Mouse (Mus musculus): ENCODE data around the gene Fam198b. TPM values are rescaled to one million over a fixed set of nuclear protein-coding genes. Genes with fewer than 3 reads are reported as not detected.

Gene Fam198b
- polyA plus RNA-seq (2014; fragmentation: Nextera tagmentation; extraction: Ambion mirVana), result 6.0 and 9.3 TPM in 2 replicates

DNA sequence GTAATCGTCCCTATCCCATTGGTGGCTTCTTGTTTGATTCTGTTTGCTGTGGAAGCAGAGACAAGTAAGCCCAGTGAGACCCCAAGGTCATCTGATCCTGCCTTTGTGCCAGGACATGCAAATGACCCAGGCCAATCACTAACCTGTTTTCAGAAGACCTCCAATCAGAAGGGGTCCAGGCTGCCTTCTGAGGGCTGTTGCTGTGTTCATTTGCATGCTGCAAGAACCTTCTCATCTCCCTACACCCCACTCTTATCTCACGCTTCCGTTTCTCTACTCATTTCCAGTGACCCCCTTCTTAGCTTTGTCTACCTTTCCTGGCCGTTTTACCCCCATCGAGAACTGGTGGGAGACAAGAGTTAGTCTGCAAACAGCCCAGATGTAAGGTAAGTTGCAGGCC is at the start of gene Fam198b:
Gene Fam198b (plus strand): TSS at position 229 of the 400 bp plus-strand sequence.
- Histone ChIP-seq H3K27ac (replicated peaks; ENCODE audit: low read depth, low read length) (no peak within 1 kb of the TSS), H3K36me3 (ENCODE audit: control insufficient read depth, insufficient read depth, low read length) (no peaks in the 10 kb centered on the region), H3K27me3 (ENCODE audit: control insufficient read depth, insufficient read depth, low read length) (no peaks in the 10 kb centered on the region), H3K4me1 (ENCODE audit: control insufficient read depth, insufficient read depth, low read length) (peaks cover 18% of the 10 kb centered on the region), H3K9me3 (ENCODE audit: control insufficient read depth, low read length) (no peaks in the 10 kb centered on the region), H3K4me3 (ENCODE audit: low read depth, low read length) (peak within 1 kb of the TSS; percentile 10; the same call in 1 of the 2 replicates), H3K4me2 (ENCODE audit: low read depth, severe bottlenecking) (peak within 1 kb of the TSS; percentile 43), H3K9ac (ENCODE audit: low read length) (peak within 1 kb of the TSS; percentile 30; the same call in 1 of the 2 replicates)
- DNase-seq (ENCODE audit: low spot score) (peak; percentile 34), ATAC-seq (ENCODE audit: insufficient number of reproducible peaks, low FRiP score, low TSS enrichment, low read depth) (no peak)
- WGBS, result 48% methylated on average over 5 of the region's 5 CpGs

DNA sequence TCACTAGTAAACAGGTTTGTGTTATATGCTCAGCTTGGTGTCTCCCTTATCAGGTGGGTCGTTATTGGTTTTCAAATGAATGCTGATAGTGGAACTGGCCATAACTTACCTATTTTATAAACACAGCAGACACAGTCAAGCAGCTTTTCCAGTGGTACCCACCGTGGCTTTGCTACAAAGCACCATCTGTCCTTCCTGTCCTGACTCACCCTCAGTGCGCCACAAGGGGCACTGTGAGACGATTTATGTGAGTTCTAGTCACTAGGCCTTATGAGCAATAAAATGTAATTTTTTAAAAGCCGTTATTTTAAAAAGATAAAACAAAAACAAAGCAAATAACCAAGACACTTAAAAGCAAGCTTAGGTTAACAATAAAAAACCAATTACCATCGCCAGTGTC is 45.6 kb upstream of the Fam198b start:
- no peak overlapping the region for H3K4me2 ChIP-seq (ENCODE audit: low read depth, severe bottlenecking)
- H3K36me3 ChIP-seq (ENCODE audit: control insufficient read depth, insufficient read depth, low read length), result no peaks in the 10 kb centered on the region
- WGBS, result 54% methylated on average over 6 of the region's 6 CpGs
- no peak overlapping the region for H3K4me3 ChIP-seq (ENCODE audit: low read depth, low read length)
- no peaks in the 10 kb centered on the region for H3K9me3 ChIP-seq (ENCODE audit: control insufficient read depth, low read length)
- ATAC-seq (ENCODE audit: insufficient number of reproducible peaks, low FRiP score, low TSS enrichment, low read depth) (no peak), DNase-seq (ENCODE audit: low spot score) (no peak)
- no peaks in the 10 kb centered on the region for H3K27me3 ChIP-seq (ENCODE audit: control insufficient read depth, insufficient read depth, low read length)
- no peak overlapping the region for H3K9ac ChIP-seq (ENCODE audit: low read length)
- no peaks in the 10 kb centered on the region for H3K4me1 ChIP-seq (ENCODE audit: control insufficient read depth, insufficient read depth, low read length)
- no peak overlapping the region for H3K27ac ChIP-seq (replicated peaks; ENCODE audit: low read depth, low read length)

DNA sequence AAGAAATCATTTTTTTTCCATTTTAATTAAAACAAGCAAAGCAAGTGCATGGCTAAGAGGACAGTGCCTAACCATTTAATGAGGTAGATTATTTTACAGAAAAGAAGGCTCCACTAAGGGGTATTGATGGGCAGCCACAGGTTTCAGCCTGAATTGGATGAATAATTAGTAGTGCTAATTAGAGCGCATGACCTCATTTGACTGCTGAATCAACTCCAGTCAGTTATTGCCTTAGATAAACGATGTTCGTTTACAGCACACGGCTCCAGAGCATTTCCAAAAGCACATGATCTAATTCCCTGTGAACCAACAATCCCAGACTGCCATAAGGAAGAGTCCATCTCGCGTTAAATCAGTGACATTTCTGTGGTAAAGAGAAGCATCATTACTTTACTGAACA is 42.9 kb upstream of the Fam198b start:
- no peak overlapping the region for H3K4me2 ChIP-seq (ENCODE audit: low read depth, severe bottlenecking)
- DNase-seq (ENCODE audit: low spot score), result no peak
- no peak for ATAC-seq (ENCODE audit: insufficient number of reproducible peaks, low FRiP score, low TSS enrichment, low read depth)
- no peaks in the 10 kb centered on the region for H3K4me1 ChIP-seq (ENCODE audit: control insufficient read depth, insufficient read depth, low read length)
- no peak overlapping the region for H3K27ac ChIP-seq (replicated peaks; ENCODE audit: low read depth, low read length)
- H3K27me3 ChIP-seq (ENCODE audit: control insufficient read depth, insufficient read depth, low read length), result no peaks in the 10 kb centered on the region
- no peaks in the 10 kb centered on the region for H3K9me3 ChIP-seq (ENCODE audit: control insufficient read depth, low read length)
- H3K4me3 ChIP-seq (ENCODE audit: low read depth, low read length), result peak overlapping the region; percentile 50
- 66% methylated on average over 6 of the region's 6 CpGs for WGBS
- H3K36me3 ChIP-seq (ENCODE audit: control insufficient read depth, insufficient read depth, low read length), result no peaks in the 10 kb centered on the region
- no peak overlapping the region for H3K9ac ChIP-seq (ENCODE audit: low read length)

DNA sequence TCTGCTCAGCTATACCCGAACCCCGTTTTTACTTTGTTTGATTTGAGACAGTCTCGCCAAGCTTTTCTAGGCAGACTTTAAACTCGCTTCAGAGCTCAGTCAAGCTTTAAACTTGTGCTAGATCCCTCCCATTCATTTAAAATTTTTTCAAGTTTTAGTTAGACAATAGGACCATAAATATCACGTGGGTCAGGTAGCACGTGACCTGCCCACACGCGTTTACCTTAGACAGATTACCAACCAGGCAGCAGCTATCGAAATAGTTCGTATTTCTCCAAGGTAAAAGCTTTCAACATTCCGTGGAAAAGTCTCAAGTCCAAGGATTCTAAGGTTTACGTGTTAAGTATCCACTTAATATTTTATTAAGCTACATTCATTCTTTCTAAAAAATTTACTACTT is 42.2 kb upstream of the Fam198b start:
- Histone ChIP-seq H3K27ac (replicated peaks; ENCODE audit: low read depth, low read length) (no peak overlapping the region), H3K36me3 (ENCODE audit: control insufficient read depth, insufficient read depth, low read length) (no peaks in the 10 kb centered on the region), H3K4me2 (ENCODE audit: low read depth, severe bottlenecking) (peak overlapping the region; percentile 64), H3K4me1 (ENCODE audit: control insufficient read depth, insufficient read depth, low read length) (no peaks in the 10 kb centered on the region), H3K9ac (ENCODE audit: low read length) (peak overlapping the region; percentile 59; the same call in 1 of the 2 replicates), H3K4me3 (ENCODE audit: low read depth, low read length) (peak overlapping the region; percentile 50), H3K27me3 (ENCODE audit: control insufficient read depth, insufficient read depth, low read length) (no peaks in the 10 kb centered on the region), H3K9me3 (ENCODE audit: control insufficient read depth, low read length) (no peaks in the 10 kb centered on the region)
- DNase-seq (ENCODE audit: low spot score), result peak; percentile 88
- ATAC-seq (ENCODE audit: insufficient number of reproducible peaks, low FRiP score, low TSS enrichment, low read depth), result peak; percentile 85; the same call in 1 of the 2 replicates
- WGBS, result 11% methylated on average over 12 of the region's 12 CpGs

DNA sequence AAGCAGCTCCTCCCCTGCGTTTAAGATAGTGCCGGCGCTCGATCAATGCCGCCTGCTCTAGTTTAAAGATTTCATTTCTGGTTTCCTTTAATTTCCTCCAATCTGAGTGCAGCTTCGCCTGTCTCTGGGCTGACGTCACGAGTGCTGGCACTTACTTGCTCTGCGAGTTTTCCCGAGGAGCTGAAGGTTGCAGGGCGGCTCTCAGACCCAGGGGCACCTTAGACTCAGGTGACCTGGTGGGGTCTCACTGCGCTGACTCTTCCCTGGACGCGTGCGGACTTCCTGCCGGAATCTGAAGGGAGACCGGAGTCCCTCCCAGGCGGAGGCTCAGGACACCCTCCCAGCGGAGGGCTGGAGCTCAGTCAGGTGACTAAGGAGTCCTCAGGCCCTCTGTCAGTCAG is 41.7 kb upstream of the Fam198b start:
- H3K4me3 ChIP-seq (ENCODE audit: low read depth, low read length), result peak overlapping the region; percentile 50
- H3K27ac ChIP-seq (replicated peaks; ENCODE audit: low read depth, low read length), result no peak overlapping the region
- H3K36me3 ChIP-seq (ENCODE audit: control insufficient read depth, insufficient read depth, low read length), result no peaks in the 10 kb centered on the region
- no peaks in the 10 kb centered on the region for H3K4me1 ChIP-seq (ENCODE audit: control insufficient read depth, insufficient read depth, low read length)
- peak overlapping the region; percentile 64 for H3K4me2 ChIP-seq (ENCODE audit: low read depth, severe bottlenecking)
- ATAC-seq (ENCODE audit: insufficient number of reproducible peaks, low FRiP score, low TSS enrichment, low read depth), result peak; percentile 79
- WGBS, result under 1% methylated on average over 19 of the region's 19 CpGs
- DNase-seq (ENCODE audit: low spot score), result peak; percentile 78
- H3K9me3 ChIP-seq (ENCODE audit: control insufficient read depth, low read length), result no peaks in the 10 kb centered on the region
- H3K9ac ChIP-seq (ENCODE audit: low read length), result peak overlapping the region; percentile 59
- H3K27me3 ChIP-seq (ENCODE audit: control insufficient read depth, insufficient read depth, low read length), result no peaks in the 10 kb centered on the region

DNA sequence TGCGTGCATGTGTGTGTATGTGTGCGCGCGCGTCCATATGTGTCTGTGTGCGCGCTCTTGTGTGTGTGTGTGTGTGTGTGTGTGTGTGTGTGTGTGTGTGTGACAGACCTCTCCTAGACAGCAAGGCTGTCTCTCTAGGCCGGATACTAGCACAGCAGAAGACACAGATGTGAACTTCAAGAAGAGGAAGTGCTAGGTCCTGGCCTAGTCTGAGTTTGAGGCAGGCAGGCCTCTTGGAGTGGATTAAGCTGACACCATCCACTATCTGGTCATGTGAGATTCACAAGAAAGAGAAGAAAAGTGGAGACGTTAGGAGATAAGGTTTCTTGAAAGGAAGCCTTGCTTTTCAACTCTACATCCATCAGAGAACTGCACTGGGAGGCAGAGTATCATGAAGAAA is 40.3 kb upstream of the Fam198b start:
- no peaks in the 10 kb centered on the region for H3K9me3 ChIP-seq (ENCODE audit: control insufficient read depth, low read length)
- no peak overlapping the region for H3K4me3 ChIP-seq (ENCODE audit: low read depth, low read length)
- H3K27ac ChIP-seq (replicated peaks; ENCODE audit: low read depth, low read length), result no peak overlapping the region
- H3K27me3 ChIP-seq (ENCODE audit: control insufficient read depth, insufficient read depth, low read length), result no peaks in the 10 kb centered on the region
- ATAC-seq (ENCODE audit: insufficient number of reproducible peaks, low FRiP score, low TSS enrichment, low read depth), result no peak
- WGBS, result 91% methylated on average over 9 of the region's 9 CpGs
- H3K4me2 ChIP-seq (ENCODE audit: low read depth, severe bottlenecking), result no peak overlapping the region
- H3K36me3 ChIP-seq (ENCODE audit: control insufficient read depth, insufficient read depth, low read length), result no peaks in the 10 kb centered on the region
- DNase-seq (ENCODE audit: low spot score), result no peak
- no peaks in the 10 kb centered on the region for H3K4me1 ChIP-seq (ENCODE audit: control insufficient read depth, insufficient read depth, low read length)
- H3K9ac ChIP-seq (ENCODE audit: low read length), result no peak overlapping the region

DNA sequence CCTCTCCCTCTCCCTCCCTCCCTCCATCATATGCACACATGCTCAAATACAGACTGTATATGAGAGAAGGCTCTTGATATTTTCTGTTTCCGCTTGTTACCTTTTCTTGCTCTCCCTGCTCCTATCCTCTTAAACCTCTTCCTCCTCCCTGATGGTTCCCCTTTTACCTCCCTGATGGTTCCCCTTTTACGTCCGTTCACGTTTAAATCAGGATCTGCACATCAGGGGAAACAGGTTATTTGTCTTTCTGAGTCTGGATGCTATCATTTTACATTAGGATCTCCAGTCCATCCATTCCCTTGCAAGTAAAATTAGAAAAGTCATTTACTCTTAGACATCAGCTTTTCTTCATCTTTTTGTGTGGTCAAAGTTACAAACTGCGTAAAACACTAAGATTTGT is 37.7 kb upstream of the Fam198b start:
- H3K4me2 ChIP-seq (ENCODE audit: low read depth, severe bottlenecking), result no peak overlapping the region
- no peaks in the 10 kb centered on the region for H3K27me3 ChIP-seq (ENCODE audit: control insufficient read depth, insufficient read depth, low read length)
- no peaks in the 10 kb centered on the region for H3K9me3 ChIP-seq (ENCODE audit: control insufficient read depth, low read length)
- 76% methylated on average over 5 of the region's 5 CpGs for WGBS
- H3K4me3 ChIP-seq (ENCODE audit: low read depth, low read length), result no peak overlapping the region
- no peak overlapping the region for H3K27ac ChIP-seq (replicated peaks; ENCODE audit: low read depth, low read length)
- H3K36me3 ChIP-seq (ENCODE audit: control insufficient read depth, insufficient read depth, low read length), result no peaks in the 10 kb centered on the region
- no peak overlapping the region for H3K9ac ChIP-seq (ENCODE audit: low read length)
- ATAC-seq (ENCODE audit: insufficient number of reproducible peaks, low FRiP score, low TSS enrichment, low read depth) (no peak), DNase-seq (ENCODE audit: low spot score) (no peak)
- H3K4me1 ChIP-seq (ENCODE audit: control insufficient read depth, insufficient read depth, low read length), result no peaks in the 10 kb centered on the region

DNA sequence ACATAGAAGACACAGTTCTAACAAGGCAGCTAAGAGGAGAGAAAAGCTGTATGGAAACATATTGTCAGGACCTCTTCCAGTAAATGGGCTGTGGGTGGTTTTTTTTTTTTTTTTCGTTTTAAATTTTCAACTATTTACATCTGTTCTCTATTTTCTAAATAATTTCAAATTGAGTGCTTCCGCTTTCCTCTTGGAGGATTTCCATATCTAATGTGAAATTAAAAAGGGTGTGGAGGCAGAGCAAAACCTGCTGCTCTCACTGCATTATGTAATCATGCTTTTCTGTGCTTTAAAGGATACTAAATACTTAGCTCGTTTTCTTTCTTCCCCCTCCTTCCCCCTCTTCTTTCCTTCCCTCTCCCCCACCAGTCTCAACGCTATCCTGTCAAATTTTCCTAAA is 35.5 kb upstream of the Fam198b start:
- no peak overlapping the region for H3K9ac ChIP-seq (ENCODE audit: low read length)
- no peaks in the 10 kb centered on the region for H3K27me3 ChIP-seq (ENCODE audit: control insufficient read depth, insufficient read depth, low read length)
- WGBS, result 42% methylated on average over 4 of the region's 4 CpGs
- no peak for DNase-seq (ENCODE audit: low spot score)
- ATAC-seq (ENCODE audit: insufficient number of reproducible peaks, low FRiP score, low TSS enrichment, low read depth), result no peak
- H3K4me3 ChIP-seq (ENCODE audit: low read depth, low read length), result no peak overlapping the region
- no peaks in the 10 kb centered on the region for H3K4me1 ChIP-seq (ENCODE audit: control insufficient read depth, insufficient read depth, low read length)
- H3K36me3 ChIP-seq (ENCODE audit: control insufficient read depth, insufficient read depth, low read length), result no peaks in the 10 kb centered on the region
- no peaks in the 10 kb centered on the region for H3K9me3 ChIP-seq (ENCODE audit: control insufficient read depth, low read length)
- no peak overlapping the region for H3K4me2 ChIP-seq (ENCODE audit: low read depth, severe bottlenecking)
- no peak overlapping the region for H3K27ac ChIP-seq (replicated peaks; ENCODE audit: low read depth, low read length)

DNA sequence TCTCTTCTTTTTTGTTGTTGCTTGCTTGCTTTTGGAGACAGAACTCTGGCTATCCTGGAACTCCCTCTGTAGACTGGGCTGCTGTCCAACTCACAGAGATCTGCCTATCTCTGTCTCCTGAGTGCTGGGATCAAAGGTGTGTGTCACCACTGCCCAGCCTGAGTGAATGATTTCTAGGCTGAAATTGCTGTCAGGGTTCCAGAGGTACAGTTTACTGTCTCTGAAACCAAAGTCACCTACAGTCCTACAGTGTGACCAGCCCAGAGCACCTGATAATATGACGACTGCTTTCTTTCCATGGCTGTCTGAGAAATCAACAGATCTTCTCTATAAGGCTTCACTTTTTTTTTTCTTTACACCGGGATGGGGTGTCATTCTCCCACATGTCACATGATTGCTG is 34.7 kb upstream of the Fam198b start:
- Histone ChIP-seq H3K36me3 (ENCODE audit: control insufficient read depth, insufficient read depth, low read length) (no peaks in the 10 kb centered on the region), H3K4me3 (ENCODE audit: low read depth, low read length) (no peak overlapping the region), H3K27ac (replicated peaks; ENCODE audit: low read depth, low read length) (no peak overlapping the region), H3K9me3 (ENCODE audit: control insufficient read depth, low read length) (no peaks in the 10 kb centered on the region), H3K9ac (ENCODE audit: low read length) (no peak overlapping the region), H3K27me3 (ENCODE audit: control insufficient read depth, insufficient read depth, low read length) (no peaks in the 10 kb centered on the region), H3K4me1 (ENCODE audit: control insufficient read depth, insufficient read depth, low read length) (no peaks in the 10 kb centered on the region), H3K4me2 (ENCODE audit: low read depth, severe bottlenecking) (no peak overlapping the region)
- ATAC-seq (ENCODE audit: insufficient number of reproducible peaks, low FRiP score, low TSS enrichment, low read depth) (no peak), DNase-seq (ENCODE audit: low spot score) (no peak)
- 82% methylated on average over 2 of the region's 2 CpGs for WGBS

All from limb, embryonic 11.5 days (tissue).